Mouse (Mus musculus): Measurements from ENCODE around the gene Dnaic1. TPM values are rescaled to one million over a fixed set of nuclear protein-coding genes. Genes with fewer than 3 reads are reported as not detected.

Gene Dnaic1
- total RNA-seq (2012; rRNA removed) (0.42 and 0.89 TPM in 2 replicates), total RNA-seq (2014; rRNA removed) (0.34 and 1.1 TPM in 2 replicates), polyA plus RNA-seq (2012; ENCODE audit: insufficient read length, low read depth) (3.7 and 4.1 TPM in 2 replicates)

DNA sequence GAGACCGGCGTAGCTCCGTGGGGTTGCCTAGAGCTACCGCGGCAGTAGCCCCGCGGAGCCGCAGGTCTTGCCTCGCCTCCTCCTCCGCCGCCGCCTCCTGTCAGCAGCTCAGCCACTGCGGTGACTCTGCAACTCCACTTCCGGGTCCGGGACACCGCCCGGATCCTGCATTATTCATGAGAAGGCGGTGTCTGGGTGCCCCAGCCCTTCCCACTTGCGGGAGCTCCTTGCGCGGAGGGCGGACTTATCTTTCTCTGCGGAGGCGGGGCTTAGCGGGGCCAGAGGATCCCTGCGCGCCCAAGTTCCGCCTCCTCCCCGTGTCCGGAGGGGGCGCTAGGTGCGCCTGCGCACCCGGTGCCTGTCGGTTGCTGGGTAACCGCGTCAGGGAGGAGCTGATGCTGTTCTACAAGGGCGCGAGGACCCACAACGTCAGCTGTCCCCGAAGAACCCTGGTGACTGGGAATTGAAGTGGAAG, at the start of gene Dnaic1, which contains the start of gene Fam219a:
Dnaic1 (plus strand) TSS at position 365 of the 475 bp plus-strand sequence.
Fam219a (minus strand) TSS at position 128 of the 475 bp plus-strand sequence.
- no peaks in the 10 kb centered on the region for H3K79me2 ChIP-seq (replicated peaks; ENCODE audit: control insufficient read depth, extremely low read depth, insufficient read depth, poor library complexity, severe bottlenecking)
- in situ Hi-C loops (cut with MboI; ENCODE audit: low pct_ligation_motif_present, low pct_unique_long_range_greater_than_20kb, low sequenced_read_pairs) (no loop called here), dilution Hi-C loops (cut with MboI; ENCODE audit: extremely low pct_ligation_motif_present, extremely low pct_unique_long_range_greater_than_20kb, low sequenced_read_pairs) (no loop called here)
- peak within 1 kb of the TSS; percentile 87 for H3K4me2 ChIP-seq (ENCODE audit: insufficient read depth, low read depth, poor library complexity, severe bottlenecking)
- peak within 1 kb of the TSS; percentile 44 to 72 (median 66) for H3K4me3 ChIP-seq (replicated peaks in 1 of 3; ENCODE audit: low read depth in 2 of 3, low read length in 2 of 3, poor library complexity in 1 of 3)
- H3K27ac ChIP-seq (ENCODE audit: insufficient read depth, low read depth) = no peak within 1 kb of the TSS
- H3K4me1 ChIP-seq (ENCODE audit: control insufficient read depth in 1 of 2, insufficient read depth in 2 of 2) = peaks cover 12 to 26% of the 10 kb centered on the region in 2 experiments
- peak; percentile 82 for TF ChIP-seq SIN3A (IDR thresholded peaks at IDR 0.05; ENCODE audit: low read length)
- no peak for TF ChIP-seq ZC3H11A (IDR thresholded peaks at IDR 0.05; ENCODE audit: low read depth, low read length)
- TF ChIP-seq ELF1 (IDR thresholded peaks at IDR 0.05; ENCODE audit: low read depth, low read length) = peak; percentile 100
- peak; percentile 66; the same call in 1 of the 2 replicates for TF ChIP-seq TCF12 (IDR thresholded peaks at IDR 0.05; ENCODE audit: low read depth, low read length)
- TF ChIP-seq E2F4 (IDR thresholded peaks at IDR 0.05; ENCODE audit: insufficient replicate concordance, low read depth, low read length) = 0 out of 2 replicates have a peak, but pooled peaks have one; percentile 21
- TF ChIP-seq EP300 (IDR thresholded peaks at IDR 0.05; ENCODE audit: low read length) = no peak
- no peak for TF ChIP-seq SMC3 (IDR thresholded peaks at IDR 0.05; ENCODE audit: low read depth, low read length)
- TF ChIP-seq IRF4 (IDR thresholded peaks at IDR 0.05; ENCODE audit: low read depth, low read length) = no peak
- no peak for TF ChIP-seq CHD1 (IDR thresholded peaks at IDR 0.05; ENCODE audit: low read depth, low read length)
- no peak for TF ChIP-seq BHLHE40 (IDR thresholded peaks at IDR 0.05; ENCODE audit: low read depth, low read length)
- TF ChIP-seq USF1 (IDR thresholded peaks at IDR 0.05; ENCODE audit: low read depth, low read length) = no peak
- TF ChIP-seq CHD2 (IDR thresholded peaks at IDR 0.05; ENCODE audit: low read length) = no peak
- TF ChIP-seq MXI1 (IDR thresholded peaks at IDR 0.05; ENCODE audit: low read depth, low read length) = peak; percentile 76
- no peak for TF ChIP-seq GABPA (IDR thresholded peaks at IDR 0.05; ENCODE audit: insufficient replicate concordance, low read depth, low read length)
- TF ChIP-seq RCOR1 (conservative IDR thresholded peaks at IDR 0.05; ENCODE audit: low read depth, low read length) = no peak
- peak; percentile 79; the same call in 1 of the 2 replicates for TF ChIP-seq UBTF (IDR thresholded peaks at IDR 0.05; ENCODE audit: low read depth, low read length)
- no peak for TF ChIP-seq MYC (IDR thresholded peaks at IDR 0.05; ENCODE audit: low read depth, low read length)
- peak; percentile 56; the same call in 1 of the 2 replicates for TF ChIP-seq MAZ (IDR thresholded peaks at IDR 0.05; ENCODE audit: low read depth, low read length)
- TF ChIP-seq MAFK (IDR thresholded peaks at IDR 0.05; ENCODE audit: insufficient replicate concordance, low read length) = no peak
- no peak for TF ChIP-seq USF2 (conservative IDR thresholded peaks at IDR 0.05; ENCODE audit: low read depth, low read length)
- TF ChIP-seq RAD21 (IDR thresholded peaks at IDR 0.05; ENCODE audit: low read depth, low read length) = no peak
- no peak for TF ChIP-seq JUND (conservative IDR thresholded peaks at IDR 0.05; ENCODE audit: low read depth, low read length)
- peak; percentile 58; the same call in 1 of the 2 replicates for TF ChIP-seq ZMIZ1 (IDR thresholded peaks at IDR 0.05; ENCODE audit: low read depth, low read length)
- no peak for TF ChIP-seq ZKSCAN1 (IDR thresholded peaks at IDR 0.05; ENCODE audit: borderline replicate concordance, low read depth, low read length)
- peak; percentile 16; the same call in 1 of the 2 replicates for TF ChIP-seq MEF2A (IDR thresholded peaks at IDR 0.05; ENCODE audit: borderline replicate concordance, low read depth, low read length)
- no peak for TF ChIP-seq PAX5 (IDR thresholded peaks at IDR 0.05; ENCODE audit: low read length)
- no peak for TF ChIP-seq MAX (IDR thresholded peaks at IDR 0.05; ENCODE audit: low read length)
- TF ChIP-seq POLR2AphosphoS2 (IDR thresholded peaks at IDR 0.05; ENCODE audit: low read depth, low read length) = no peak
- TF ChIP-seq KAT2A (IDR thresholded peaks at IDR 0.05; ENCODE audit: insufficient replicate concordance, low read length) = no peak
- peak; percentile 53 for TF ChIP-seq NELFE (IDR thresholded peaks at IDR 0.05; ENCODE audit: low read depth, low read length)
- peak; percentile 69 for TF ChIP-seq POLR2A (IDR thresholded peaks at IDR 0.05; ENCODE audit: low read depth, low read length)
- TF ChIP-seq TBP (conservative IDR thresholded peaks at IDR 0.05; ENCODE audit: low read depth, low read length) = 0 out of 2 replicates have a peak, but pooled peaks have one; percentile 38
- TF ChIP-seq HCFC1 (IDR thresholded peaks at IDR 0.05; ENCODE audit: low read depth, low read length) = peak; percentile 45; the same call in 1 of the 2 replicates
- TF ChIP-seq ETS1 (conservative IDR thresholded peaks at IDR 0.05; ENCODE audit: low read depth, low read length) = no peak
- TF ChIP-seq JUN (IDR thresholded peaks at IDR 0.05; ENCODE audit: insufficient read depth, low read depth, low read length) = no peak
- peak in 1 of 2 experiments; percentile 54; a peak in 2 of 4 replicates for TF ChIP-seq CTCF (conservative IDR thresholded peaks at IDR 0.05 in 1 of 2, IDR thresholded peaks at IDR 0.05 in 1 of 2; ENCODE audit: low read depth in 2 of 2, low read length in 2 of 2)
- peak; percentile 99 for TF ChIP-seq NRF1 (IDR thresholded peaks at IDR 0.05; ENCODE audit: low read depth, low read length)
- no peak for TF ChIP-seq ZNF384 (IDR thresholded peaks at IDR 0.05; ENCODE audit: low read depth, low read length)
- no peaks in the 10 kb centered on the region for H3K9me3 ChIP-seq (replicated peaks; ENCODE audit: low read length)
- peaks cover 61% of the 10 kb centered on the region for H3K27me3 ChIP-seq (replicated peaks)
- peak within 1 kb of the TSS; percentile 53 for H3K9ac ChIP-seq (ENCODE audit: insufficient read depth, low read depth)
- peak; percentile 98 for DNase-seq (ENCODE audit: extremely low read depth)
- no peaks in the 10 kb centered on the region for H3K36me3 ChIP-seq (replicated peaks in 1 of 2; ENCODE audit: control insufficient read depth in 1 of 2, insufficient read depth in 1 of 2, low read length in 1 of 2)

Data from CH12.LX (cell line).